Mouse (Mus musculus) neural tube, embryonic 14.5 days (tissue): Measurements from ENCODE around the gene Pou2f3. TPM values are rescaled to one million over a fixed set of nuclear protein-coding genes. Genes with fewer than 3 reads are reported as not detected.
A peak's percentile ranks its signal among the peaks of the same experiment; 100 is the strongest.

Source experiments
- ATAC-seq: fragments of 200-750 bp; cut with Nextera tagmentation; 2 replicates; pipeline ENCODE4 v1.8.0; 2017; ENCODE audit warnings: low read depth, mild to moderate bottlenecking, moderate TSS enrichment, moderate library complexity
- H3K27ac ChIP-seq: fragments of 300-500 bp; sonication (generic); 2 replicates; pipeline ENCODE4 v1.5.1; 2014; ENCODE audit warnings: low read depth, mild to moderate bottlenecking, control low read depth, low read length, moderate library complexity, mixed read lengths
- H3K27me3 ChIP-seq: fragments of 300-500 bp; sonication (generic); 2 replicates; pipeline ENCODE4 v1.6.1; 2014; ENCODE audit warnings: low read length; ENCODE audit not compliant: control insufficient read depth, insufficient read depth
- H3K36me3 ChIP-seq: fragments of 300-500 bp; sonication (generic); 2 replicates; pipeline ENCODE4 v1.6.1; 2014; ENCODE audit warnings: low read length, mixed read lengths; ENCODE audit not compliant: control insufficient read depth, insufficient read depth
- H3K4me1 ChIP-seq: fragments of 300-500 bp; sonication (generic); 2 replicates; pipeline ENCODE4 v1.6.1; 2014; ENCODE audit warnings: low read length; ENCODE audit not compliant: control insufficient read depth, insufficient read depth
- H3K4me2 ChIP-seq: fragments of 300-500 bp; sonication (generic); 2 replicates; pipeline ENCODE4 v1.6.1; 2014; ENCODE audit warnings: mild to moderate bottlenecking, low read depth, low read length, control low read depth
- H3K4me3 ChIP-seq: fragments of 300-500 bp; sonication (generic); 2 replicates; pipeline ENCODE4 v1.5.1; 2014; ENCODE audit warnings: low read depth, low read length, control low read depth, mixed read lengths
- H3K9ac ChIP-seq: fragments of 300-500 bp; sonication (generic); replicated peaks from 2 replicates; pipeline ENCODE4 v1.6.1; 2014; ENCODE audit warnings: low read depth, mild to moderate bottlenecking, control low read depth, low read length, mixed read lengths
- H3K9me3 ChIP-seq: fragments of 300-500 bp; sonication (generic); 2 replicates; pipeline ENCODE4 v1.6.1; 2016; ENCODE audit warnings: low read length; ENCODE audit not compliant: control insufficient read depth
- WGBS: fragments of 180-500 bp; shearing (Covaris S2); extraction: QIAGEN DNeasy Blood & Tissue Kit; methylation state at CpG from one replicate; pipeline ENCODE4 v1.1.7; 2014; 5-methylcytosine and 5-hydroxymethylcytosine counted together
- polyA plus RNA-seq: library from polyadenylated mRNA; unstranded; fragments of >200 nt; fragmentation: Nextera tagmentation; extraction: Ambion mirVana; gene quantifications from 2 replicates; pipeline ENCODE4 v1.2.1, GENCODE M21; 2014

Pou2f3 gene
- polyA plus RNA-seq, 1 experiment from 2014 or later: not detected

GRCm38 (mm10) chr9:43106426-43107186 lies 103.6 kb downstream of the Pou2f3 start:
- 21% methylated on average over 22 of the region's 22 CpGs for WGBS
- H3K36me3 ChIP-seq: peaks cover 9% of the 10 kb centered on the region
- H3K27ac ChIP-seq: no peak overlapping the region
- no peak overlapping the region for H3K9ac ChIP-seq
- H3K9me3 ChIP-seq: no peaks in the 10 kb centered on the region
- peaks cover 22% of the 10 kb centered on the region for H3K4me1 ChIP-seq
- peak; percentile 36 for ATAC-seq
- peak overlapping the region; percentile 89 for H3K4me3 ChIP-seq
- no peaks in the 10 kb centered on the region for H3K27me3 ChIP-seq
- peak overlapping the region; percentile 93 for H3K4me2 ChIP-seq

GRCm38 (mm10) chr9:43105664-43106361 lies 104.4 kb downstream of the Pou2f3 start:
- Histone ChIP-seq H3K9ac (peak overlapping the region; percentile 91), H3K27ac (peak overlapping the region; percentile 88), H3K9me3 (no peaks in the 10 kb centered on the region), H3K36me3 (peaks cover 2% of the 10 kb centered on the region), H3K4me1 (peaks cover 22% of the 10 kb centered on the region), H3K4me3 (peak overlapping the region; percentile 89), H3K4me2 (peak overlapping the region; percentile 93), H3K27me3 (no peaks in the 10 kb centered on the region)
- under 1% methylated on average over 81 of the region's 91 CpGs for WGBS
- ATAC-seq: peak; percentile 89

- Histone ChIP-seq H3K27me3 (no peaks in the 10 kb centered on the region), H3K9ac (peak overlapping the region; percentile 91), H3K9me3 (no peaks in the 10 kb centered on the region), H3K4me3 (peak overlapping the region; percentile 89), H3K27ac (peak overlapping the region; percentile 88), H3K4me1 (peaks cover 22% of the 10 kb centered on the region), H3K4me2 (peak overlapping the region; percentile 93), H3K36me3 (no peaks in the 10 kb centered on the region)
- ATAC-seq: 0 out of 2 replicates have a peak, but pooled peaks have one; percentile 13
- under 1% methylated on average over 36 of the region's 40 CpGs for WGBS
These were observed 105.1 kb downstream of the Pou2f3 start for GRCm38 (mm10) chr9:43104873-43105663.

- peak overlapping the region; percentile 93 for H3K4me2 ChIP-seq
- ATAC-seq: no peak
- peaks cover 22% of the 10 kb centered on the region for H3K4me1 ChIP-seq
- WGBS: 3% methylated on average over 4 of the region's 4 CpGs
- no peaks in the 10 kb centered on the region for H3K9me3 ChIP-seq
- no peaks in the 10 kb centered on the region for H3K36me3 ChIP-seq
- no peak overlapping the region for H3K27ac ChIP-seq
- no peaks in the 10 kb centered on the region for H3K27me3 ChIP-seq
- H3K9ac ChIP-seq: peak overlapping the region; percentile 91
- H3K4me3 ChIP-seq: peak overlapping the region; percentile 89
These were observed 105.7 kb downstream of the Pou2f3 start for GRCm38 (mm10) chr9:43104526-43104872.

- Histone ChIP-seq H3K4me3 (peak overlapping the region; percentile 89), H3K27ac (no peak overlapping the region), H3K9me3 (no peaks in the 10 kb centered on the region), H3K4me1 (peaks cover 22% of the 10 kb centered on the region), H3K27me3 (no peaks in the 10 kb centered on the region), H3K36me3 (no peaks in the 10 kb centered on the region), H3K9ac (no peak overlapping the region), H3K4me2 (peak overlapping the region; percentile 93)
- no peak for ATAC-seq
- WGBS: 40% methylated on average over 4 of the region's 4 CpGs
These were observed 106.4 kb downstream of the Pou2f3 start for GRCm38 (mm10) chr9:43103675-43104299.

GRCm38 (mm10) chr9:43102931-43103330 lies 107.2 kb downstream of the Pou2f3 start:
- Histone ChIP-seq H3K4me1 (peaks cover 22% of the 10 kb centered on the region), H3K9ac (no peak overlapping the region), H3K36me3 (no peaks in the 10 kb centered on the region), H3K27me3 (no peaks in the 10 kb centered on the region), H3K9me3 (no peaks in the 10 kb centered on the region), H3K4me2 (peak overlapping the region; percentile 93; the same call in 1 of the 2 replicates), H3K27ac (no peak overlapping the region), H3K4me3 (peak overlapping the region; percentile 89; the same call in 1 of the 2 replicates)
- ATAC-seq: no peak
- 94% methylated on average over 2 of the region's 2 CpGs for WGBS

- no peak for ATAC-seq
- H3K4me2 ChIP-seq: peak overlapping the region; percentile 20; the same call in 1 of the 2 replicates
- WGBS: 76% methylated on average over 8 of the region's 8 CpGs
- no peaks in the 10 kb centered on the region for H3K27me3 ChIP-seq
- no peak overlapping the region for H3K4me3 ChIP-seq
- no peaks in the 10 kb centered on the region for H3K9me3 ChIP-seq
- no peaks in the 10 kb centered on the region for H3K36me3 ChIP-seq
- H3K4me1 ChIP-seq: peaks cover 25% of the 10 kb centered on the region
- H3K9ac ChIP-seq: no peak overlapping the region
- H3K27ac ChIP-seq: no peak overlapping the region
These were observed 108.1 kb downstream of the Pou2f3 start for GRCm38 (mm10) chr9:43101936-43102595.

- Histone ChIP-seq H3K36me3 (no peaks in the 10 kb centered on the region), H3K4me1 (peaks cover 15% of the 10 kb centered on the region), H3K9me3 (no peaks in the 10 kb centered on the region), H3K27ac (no peak overlapping the region), H3K9ac (no peak overlapping the region), H3K27me3 (no peaks in the 10 kb centered on the region), H3K4me3 (no peak overlapping the region), H3K4me2 (no peak overlapping the region)
- ATAC-seq: no peak
- 32% methylated on average over 4 of the region's 4 CpGs for WGBS
These were observed 111.2 kb downstream of the Pou2f3 start for GRCm38 (mm10) chr9:43098922-43099321.
